Mouse (Mus musculus) colon, adult 2 months (tissue): ENCODE results near the gene Prl. TPM values are rescaled to one million over a fixed set of nuclear protein-coding genes. Genes with fewer than 3 reads are reported as not detected.

Experiments used
- polyA plus RNA-seq: library from polyadenylated mRNA; depleted of rRNA; stranded (reverse); fragments of >200 nt; gene quantifications from 2 replicates; pipeline ENCODE4 v1.2.3, GENCODE M21; 2012; rRNA removed

The Prl gene
- not detected in 2 replicates for polyA plus RNA-seq

GRCm38 (mm10) chr13:27057270-27057669 is at the start of gene Prl:
Prl (plus strand) TSS chr13:27057570.

DNA sequence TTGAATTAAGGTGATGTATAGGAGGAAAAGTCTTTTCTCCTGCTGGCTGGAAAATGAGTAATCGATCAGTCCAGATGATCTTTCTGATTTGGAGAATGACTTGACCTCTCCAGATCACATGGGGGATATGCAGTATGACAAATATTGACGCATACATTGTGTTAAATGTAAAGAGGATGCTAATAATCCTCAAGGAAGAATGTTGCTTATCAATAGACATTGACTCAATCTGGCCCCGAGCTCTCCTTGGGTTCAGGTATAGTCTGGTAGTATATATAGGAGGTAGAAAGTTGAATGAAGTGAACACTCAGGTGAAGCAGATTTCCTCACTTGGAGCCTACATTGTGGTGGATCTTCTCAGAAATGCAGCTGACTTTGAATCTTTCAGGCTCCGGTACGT is 36.5 kb downstream of the Prl start, which contains the start of gene Prl3d1:
TSS of gene Prl3d1 (plus strand) at position 301 of the 400 bp plus-strand sequence.

Other genes starting within 250 kb of the Prl start
- not detected in 2 replicates for gene Prl3d1, start 36.6 kb downstream of the Prl start, polyA plus RNA-seq
- not detected in 2 replicates for gene Prl3d2, start 64.1 kb downstream of the Prl start, polyA plus RNA-seq
- gene Prl3d3, start 99.2 kb downstream of the Prl start, polyA plus RNA-seq, result not detected in 2 replicates
- gene Prl3c1, start 139.1 kb downstream of the Prl start, polyA plus RNA-seq, result not detected in 2 replicates
- gene Prl3b1, start 184.3 kb downstream of the Prl start, polyA plus RNA-seq, result not detected in 2 replicates
- not detected in 2 replicates for gene Prl3a1, start 201.9 kb downstream of the Prl start, polyA plus RNA-seq